Mouse (Mus musculus) skeletal muscle tissue, adult 2 months (tissue): ENCODE data around the gene Zcwpw1.
"Not testable (repeated sequence)": the region's sequence is repeated elsewhere in the genome, so short reads cannot be mapped to it uniquely, and the experiment has no call there.

Experiments used
- DNase-seq: peaks from one replicate; pipeline ENCODE4 v3.0.0-alpha.2; 2012; ENCODE audit warnings: low read depth, low spot score

The Zcwpw1 gene

GRCm38 (mm10) chr5:137833500-137833899, 45.9 kb downstream of the Zcwpw1 start:
- DNase-seq, result no peak

GRCm38 (mm10) chr5:137835966-137836520, 48.4 kb downstream of the Zcwpw1 start, which contains the start of gene Pilra:
TSS of gene Pilra (minus strand) at chr5:137836281.
- not testable (repeated sequence) for DNase-seq

DNA sequence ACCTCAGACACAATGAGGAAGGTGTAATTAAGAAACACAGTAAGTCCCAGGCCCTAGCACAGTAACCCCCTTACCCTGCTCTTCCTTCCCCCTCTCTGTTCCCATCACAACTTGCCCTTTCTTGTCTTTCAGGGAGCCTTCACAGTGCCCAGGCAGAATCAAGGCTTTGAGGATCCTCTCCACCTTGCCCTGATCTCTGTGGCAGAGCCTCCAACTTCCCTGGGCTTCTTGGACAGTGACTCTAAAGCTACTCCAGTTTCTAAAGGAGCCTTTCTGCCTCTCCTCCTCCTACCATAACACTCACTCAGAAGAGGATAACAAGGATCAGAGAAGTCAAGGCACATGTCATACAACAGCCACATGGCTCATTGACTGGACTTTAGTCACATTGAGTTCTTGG, 49.0 kb downstream of the Zcwpw1 start:
- DNase-seq, result no peak

DNA sequence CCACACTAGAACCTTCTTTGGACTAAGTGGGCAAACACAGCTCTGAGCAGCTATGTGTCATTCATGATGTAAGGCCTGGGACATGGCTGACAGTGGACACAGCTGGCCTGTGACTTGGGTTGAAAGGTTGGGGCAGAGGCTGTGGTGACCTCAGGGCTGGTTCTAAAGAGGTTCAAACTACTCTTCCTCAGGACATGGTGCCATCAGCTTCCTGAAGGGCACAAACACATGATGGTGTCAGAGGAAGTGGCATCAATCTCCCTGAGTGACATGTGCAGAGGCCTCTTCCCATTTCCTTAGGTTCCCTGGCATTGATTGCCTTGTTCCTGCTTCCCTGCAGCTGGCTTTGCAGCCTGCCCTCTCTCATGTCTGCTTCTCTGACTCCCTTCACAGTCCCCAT, 49.5 kb downstream of the Zcwpw1 start:
- not testable (repeated sequence) for DNase-seq

DNA sequence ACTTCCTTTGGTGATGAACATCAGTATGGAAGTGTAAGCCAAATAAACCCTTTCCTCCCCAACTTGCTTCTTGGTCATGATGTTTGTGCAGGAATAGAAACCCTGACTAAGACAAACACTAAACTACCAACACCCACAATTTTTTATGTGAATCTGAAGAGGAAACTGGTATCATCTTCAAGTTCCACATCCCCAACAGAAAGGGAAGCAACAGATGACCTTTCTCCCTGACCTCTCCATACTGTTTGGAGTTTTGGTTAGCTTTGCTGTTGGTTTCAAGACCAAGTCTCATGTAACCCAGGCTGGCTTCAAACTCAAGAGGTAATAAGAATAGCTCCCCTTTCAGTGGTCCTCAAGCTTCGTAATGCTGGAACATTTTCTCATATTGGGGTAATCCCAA, 62.7 kb downstream of the Zcwpw1 start:
- DNase-seq, result not testable (repeated sequence)

DNA sequence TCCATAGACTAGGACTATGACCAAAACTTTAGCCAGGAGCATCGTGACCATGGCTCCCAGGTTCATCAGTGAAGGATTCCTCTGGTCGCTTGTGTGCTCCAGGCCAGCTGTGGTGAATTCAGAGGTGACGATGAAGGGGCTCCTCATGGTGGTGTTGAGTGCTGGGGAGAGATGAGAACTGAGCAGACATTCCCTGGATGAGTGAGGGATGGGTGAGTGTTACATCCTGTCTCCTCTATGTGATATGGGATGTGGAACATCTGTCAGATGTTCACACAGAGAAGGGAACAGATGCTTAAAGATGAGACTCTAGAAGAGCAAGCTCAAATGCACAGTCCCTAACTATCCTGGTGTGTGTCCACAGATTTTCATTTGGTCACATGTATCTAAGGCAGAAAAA, 67.3 kb downstream of the Zcwpw1 start:
- DNase-seq, result not testable (repeated sequence)

DNA sequence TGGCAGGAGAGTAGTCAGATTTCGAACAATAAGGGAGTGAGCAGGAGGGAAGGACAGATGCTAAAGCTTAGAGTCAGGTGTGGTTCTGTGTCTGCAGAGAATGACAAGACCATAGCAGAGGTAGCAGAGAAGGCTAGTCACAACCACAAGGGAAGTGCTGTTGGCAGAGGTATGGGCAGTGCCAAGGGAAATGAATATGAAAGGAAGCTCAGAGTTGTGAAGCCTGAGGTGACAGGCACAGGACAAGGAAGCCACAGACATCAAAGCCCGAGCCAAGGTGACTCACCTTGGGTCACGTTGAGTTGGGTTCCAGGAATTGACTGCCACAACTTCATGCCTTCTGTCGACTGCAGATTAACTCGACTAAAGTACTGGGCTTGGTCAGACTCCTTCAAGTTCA, 69.3 kb downstream of the Zcwpw1 start:
- not testable (repeated sequence) for DNase-seq

DNA sequence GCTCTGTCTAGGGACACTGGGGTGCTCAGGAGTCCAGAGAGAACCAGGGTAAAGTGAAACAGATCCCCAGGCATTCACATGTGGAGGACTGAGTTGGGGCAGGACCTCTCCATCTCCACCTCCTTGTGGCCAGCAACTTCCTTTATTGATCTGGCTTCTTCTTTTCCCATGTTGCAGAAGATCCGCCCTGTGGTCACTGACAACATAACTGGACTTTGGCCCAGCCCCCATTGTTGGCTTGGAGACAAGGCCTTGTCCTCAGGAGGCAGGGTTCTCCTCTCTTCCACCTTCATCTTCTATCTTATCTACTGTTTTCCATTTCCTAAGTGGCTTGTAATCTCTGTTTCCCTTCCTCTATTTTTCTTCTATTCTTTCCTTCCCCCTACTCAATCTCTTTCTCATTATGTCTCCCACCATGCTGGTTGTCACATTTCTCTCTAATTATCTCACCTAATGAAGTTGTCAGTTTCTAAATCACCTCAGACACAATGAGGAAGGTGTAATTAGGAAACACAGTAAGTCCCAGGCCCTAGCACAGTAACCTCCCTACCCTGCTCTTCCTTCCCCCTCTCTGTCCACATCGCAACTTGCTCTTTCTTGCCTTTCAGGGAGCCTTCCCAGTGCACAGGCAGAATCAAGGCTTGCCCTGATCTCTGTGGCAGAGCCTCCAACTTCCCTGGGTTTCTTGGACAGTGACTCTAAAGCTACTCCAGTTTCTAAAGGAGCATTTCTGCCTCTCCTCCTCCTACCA, 70.5 kb downstream of the Zcwpw1 start, which contains the start of gene Pilrb1:
Gene Pilrb1, minus strand, starts transcription at position 147 of the 751 bp plus-strand sequence.
- not testable (repeated sequence) for DNase-seq

- DNase-seq, result not testable (repeated sequence)
Observed at GRCm38 (mm10) chr5:137864008-137864407, 76.4 kb downstream of the Zcwpw1 start.

DNA sequence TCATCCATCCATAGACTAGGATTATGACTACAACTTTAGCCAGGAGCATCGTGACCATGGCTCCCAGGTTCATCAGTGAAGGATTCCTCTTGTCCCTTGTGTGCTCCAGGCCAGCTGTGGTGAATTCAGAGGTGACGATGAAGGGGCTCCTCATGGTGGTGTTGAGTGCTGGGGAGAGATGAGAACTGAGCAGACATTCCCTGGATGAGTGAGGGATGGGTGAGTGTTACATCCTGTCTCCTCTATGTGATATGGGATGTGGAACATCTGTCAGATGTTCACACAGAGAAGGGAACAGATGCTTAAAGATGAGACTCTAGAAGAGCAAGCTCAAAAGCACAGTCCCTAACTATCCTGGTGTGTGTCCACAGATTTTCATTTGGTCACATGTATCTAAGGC, 81.0 kb downstream of the Zcwpw1 start:
- DNase-seq, result not testable (repeated sequence)

- DNase-seq, result not testable (repeated sequence)
Observed at GRCm38 (mm10) chr5:137871644-137872380, 84.2 kb downstream of the Zcwpw1 start, which contains the start of gene Pilrb2. TSS of gene Pilrb2 (minus strand) at chr5:137871815.
